Mouse (Mus musculus) CH12.LX (cell line): ENCODE measurements around the gene Selenos. TPM values are rescaled to one million over a fixed set of nuclear protein-coding genes. Genes with fewer than 3 reads are reported as not detected.

Source experiments
- DNase-seq: peaks from one replicate; pipeline ENCODE4 v3.0.0-alpha.2; 2013; ENCODE audit errors: extremely low read depth
- H3K27ac ChIP-seq: 2 replicates; pipeline ENCODE4 v1.5.1; 2012; ENCODE audit warnings: low read depth, mild to moderate bottlenecking, control low read depth, moderate library complexity; ENCODE audit not compliant: insufficient read depth
- H3K27me3 ChIP-seq: replicated peaks from 2 replicates; pipeline ENCODE3; 2012; ENCODE audit warnings: inconsistent platforms
- H3K36me3 ChIP-seq, 2 experiments: replicated peaks in 1 of 2; 2 replicates each; pipeline versions ENCODE3 to v1.6.1; 2012; ENCODE audit warnings: inconsistent platforms in 1 of 2, low read length in 1 of 2, mild to moderate bottlenecking in 1 of 2, mixed read lengths in 1 of 2, moderate library complexity in 1 of 2; ENCODE audit not compliant: control insufficient read depth in 1 of 2, insufficient read depth in 1 of 2
- H3K4me1 ChIP-seq, 2 experiments: 2 replicates each; pipeline ENCODE4 v1.6.1; 2012; ENCODE audit warnings: inconsistent platforms in 1 of 2, moderate library complexity in 1 of 2; ENCODE audit not compliant: insufficient read depth in 2 of 2, control insufficient read depth in 1 of 2
- H3K4me2 ChIP-seq: 2 replicates; pipeline ENCODE4 v1.6.1; 2012; ENCODE audit warnings: low read depth, mild to moderate bottlenecking, control low read depth; ENCODE audit not compliant: poor library complexity, insufficient read depth, severe bottlenecking
- H3K4me3 ChIP-seq, 3 experiments: fragments of 150-350 bp in 1 of 3; sonication (generic) in 1 of 3; replicated peaks in 1 of 3; 2 replicates each; pipeline versions ENCODE3 to v1.5.1; 2011 to 2012; ENCODE audit warnings: low read depth in 2 of 3, low read length in 2 of 3, mild to moderate bottlenecking in 2 of 3, moderate library complexity in 2 of 3, control low read depth in 1 of 3, improper control_type of control experiment in 1 of 3, inconsistent platforms in 1 of 3, mixed read lengths in 1 of 3; ENCODE audit not compliant: poor library complexity in 1 of 3
- H3K79me2 ChIP-seq: replicated peaks from 2 replicates; pipeline ENCODE4 v1.6.1; 2012; ENCODE audit warnings: mild to moderate bottlenecking, moderate library complexity; ENCODE audit not compliant: control insufficient read depth, poor library complexity, insufficient read depth, severe bottlenecking; ENCODE audit errors: extremely low read depth
- H3K9ac ChIP-seq: 2 replicates; pipeline ENCODE4 v1.6.1; 2012; ENCODE audit warnings: low read depth, mild to moderate bottlenecking, control low read depth, moderate library complexity; ENCODE audit not compliant: insufficient read depth
- H3K9me3 ChIP-seq: replicated peaks from 2 replicates; pipeline ENCODE3; 2012; ENCODE audit warnings: low read length, inconsistent platforms, mixed read lengths
- BHLHE40 ChIP-seq: IDR thresholded peaks from 2 replicates; pipeline ENCODE4 v1.6.1; 2011; ENCODE audit warnings: mild to moderate bottlenecking, low read depth, low read length, improper control_type of control experiment
- ETS1 ChIP-seq: conservative IDR thresholded peaks from 2 replicates; pipeline ENCODE4 v1.6.1; 2012; ENCODE audit warnings: low read depth, mild to moderate bottlenecking, inconsistent platforms, low read length, improper control_type of control experiment, moderate library complexity
- GABPA ChIP-seq: IDR thresholded peaks from 2 replicates; pipeline ENCODE4 v1.6.1; 2012; ENCODE audit warnings: low read depth, low read length, improper control_type of control experiment, inconsistent platforms; ENCODE audit not compliant: insufficient replicate concordance
- IRF4 ChIP-seq: IDR thresholded peaks from 2 replicates; pipeline ENCODE4 v1.6.1; 2014; ENCODE audit warnings: low read depth, mild to moderate bottlenecking, inconsistent platforms, low read length, improper control_type of control experiment
- JUN ChIP-seq: IDR thresholded peaks from 2 replicates; pipeline ENCODE4 v1.6.1; 2011; ENCODE audit warnings: low read depth, mild to moderate bottlenecking, low read length, improper control_type of control experiment, moderate library complexity; ENCODE audit not compliant: insufficient read depth
- KAT2A ChIP-seq: IDR thresholded peaks from 2 replicates; pipeline ENCODE4 v1.6.1; 2012; ENCODE audit warnings: low read length, improper control_type of control experiment, inconsistent platforms; ENCODE audit not compliant: insufficient replicate concordance
- MAX ChIP-seq: IDR thresholded peaks from 2 replicates; pipeline ENCODE4 v1.6.1; 2011; ENCODE audit warnings: low read length, improper control_type of control experiment
- NELFE ChIP-seq: IDR thresholded peaks from 2 replicates; pipeline ENCODE4 v1.6.1; 2011; ENCODE audit warnings: low read depth, low read length, improper control_type of control experiment
- NRF1 ChIP-seq: IDR thresholded peaks from 2 replicates; pipeline ENCODE4 v1.6.1; 2014; ENCODE audit warnings: low read depth, mild to moderate bottlenecking, inconsistent platforms, low read length, improper control_type of control experiment, moderate library complexity
- POLR2A ChIP-seq: IDR thresholded peaks from 2 replicates; pipeline ENCODE4 v1.6.1; 2011; ENCODE audit warnings: low read depth, mild to moderate bottlenecking, improper control_type of control experiment, low read length
- POLR2AphosphoS2 ChIP-seq: IDR thresholded peaks from 2 replicates; pipeline ENCODE4 v1.6.1; 2011; ENCODE audit warnings: low read depth, low read length, improper control_type of control experiment
- SIN3A ChIP-seq: IDR thresholded peaks from 2 replicates; pipeline ENCODE4 v1.6.1; 2012; ENCODE audit warnings: low read length, improper control_type of control experiment, inconsistent platforms
- SMC3 ChIP-seq: IDR thresholded peaks from 2 replicates; pipeline ENCODE4 v1.6.1; 2011; ENCODE audit warnings: low read depth, low read length, improper control_type of control experiment
- TCF12 ChIP-seq: IDR thresholded peaks from 2 replicates; pipeline ENCODE4 v1.6.1; 2014; ENCODE audit warnings: low read depth, mild to moderate bottlenecking, inconsistent platforms, low read length, improper control_type of control experiment
- UBTF ChIP-seq: IDR thresholded peaks from 2 replicates; pipeline ENCODE4 v1.6.1; 2012; ENCODE audit warnings: low read depth, mild to moderate bottlenecking, inconsistent platforms, low read length, improper control_type of control experiment, moderate library complexity
- USF1 ChIP-seq: IDR thresholded peaks from 2 replicates; pipeline ENCODE4 v1.6.1; 2014; ENCODE audit warnings: low read depth, mild to moderate bottlenecking, inconsistent platforms, low read length, improper control_type of control experiment
- ZKSCAN1 ChIP-seq: IDR thresholded peaks from 2 replicates; pipeline ENCODE4 v1.6.1; 2012; ENCODE audit warnings: low read depth, inconsistent platforms, low read length, improper control_type of control experiment, borderline replicate concordance
- ZNF384 ChIP-seq: IDR thresholded peaks from 2 replicates; pipeline ENCODE4 v1.6.1; 2012; ENCODE audit warnings: low read depth, low read length, improper control_type of control experiment, inconsistent platforms
- dilution Hi-C: fragments of 300-500 bp; cut with MboI; formaldehyde crosslinking; loops from 2 replicates; pipeline ENCODE4 v1.14.3; 2020; ENCODE audit warnings: low sequenced_read_pairs; ENCODE audit not compliant: extremely low pct_unique_long_range_greater_than_20kb, extremely low pct_ligation_motif_present
- in situ Hi-C: fragments of 300-500 bp; cut with MboI; formaldehyde crosslinking; loops from 3 replicates; pipeline ENCODE4 v1.14.3; 2019; ENCODE audit warnings: low sequenced_read_pairs, low pct_ligation_motif_present, low pct_unique_long_range_greater_than_20kb, mixed read lengths
- polyA plus RNA-seq: library from polyadenylated mRNA; unstranded; fragments of >175 nt; gene quantifications from 2 replicates; pipeline ENCODE4 v1.2.1, GENCODE M21; 2012; ENCODE audit warnings: low read depth; ENCODE audit not compliant: insufficient read length
- total RNA-seq, 2 experiments: library from RNA; depleted of rRNA; stranded (reverse); fragments of 300-350 nt in 1 of 2; fragments of >200 nt in 1 of 2; gene quantifications; 2 replicates each; pipeline ENCODE4 v1.2.3; 2012 to 2014

Selenos gene
- total and polyA plus RNA-seq, 3 experiments = 75.0 to 112 (median 101) TPM

DNA sequence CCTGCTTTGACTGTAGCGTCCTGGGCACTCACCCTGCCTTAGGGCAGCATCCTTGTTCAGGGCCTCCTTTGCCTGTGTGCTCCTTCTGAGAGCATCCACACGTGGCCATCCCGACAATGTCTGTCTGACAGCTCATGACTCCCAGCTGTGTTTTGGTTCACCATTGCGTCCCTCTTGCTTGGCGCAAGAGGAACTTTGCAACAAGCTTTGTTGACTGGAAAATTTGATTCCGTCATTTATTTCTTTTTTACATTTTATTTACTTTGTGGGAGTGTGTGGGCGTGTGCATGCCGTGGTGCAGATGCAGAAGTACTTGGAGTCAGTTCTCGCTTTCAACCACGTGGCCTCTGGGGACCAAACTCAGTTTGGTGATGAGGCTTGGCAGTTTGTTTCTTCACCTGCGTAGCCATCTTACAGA, 45.1 kb downstream of the Selenos start (continued):
- no peak for TF ChIP-seq TCF12
- no peak for TF ChIP-seq KAT2A
- TF ChIP-seq SMC3 = no peak
- no peak for TF ChIP-seq NRF1
- peak; percentile 83 for TF ChIP-seq IRF4
- peak; percentile 43; the same call in 1 of the 2 replicates for TF ChIP-seq BHLHE40
- no peak for TF ChIP-seq GABPA
- TF ChIP-seq ZKSCAN1 = no peak
- peak; percentile 68; the same call in 1 of the 2 replicates for TF ChIP-seq SIN3A
- TF ChIP-seq USF1 = peak; percentile 32; the same call in 1 of the 2 replicates
- TF ChIP-seq POLR2AphosphoS2 = no peak
- TF ChIP-seq, all 38 proteins: peak for 12

DNA sequence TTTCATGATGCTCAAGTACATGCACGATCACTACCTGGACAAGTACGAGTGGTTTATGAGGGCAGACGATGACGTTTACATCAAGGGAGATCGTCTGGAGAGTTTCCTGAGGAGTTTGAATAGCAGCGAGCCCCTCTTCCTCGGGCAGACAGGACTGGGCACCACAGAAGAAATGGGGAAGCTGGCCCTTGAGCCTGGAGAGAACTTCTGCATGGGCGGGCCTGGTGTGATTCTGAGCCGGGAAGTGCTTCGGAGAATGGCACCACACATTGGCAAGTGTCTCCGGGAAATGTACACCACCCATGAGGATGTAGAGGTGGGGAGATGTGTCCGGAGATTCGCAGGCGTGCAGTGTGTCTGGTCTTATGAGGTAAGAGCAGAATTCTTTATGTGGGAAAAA, 45.9 kb downstream of the Selenos start:
- TF ChIP-seq ETS1 (no peak), UBTF (no peak), MAX (no peak), NELFE (no peak), SIN3A (no peak), KAT2A (no peak), JUN (no peak), ZNF384 (no peak)
- TF ChIP-seq, all 38 proteins: peak for 0
- no peak for DNase-seq
- in situ Hi-C loops = no loop called here
- Histone ChIP-seq H3K36me3 (peaks cover 0 to 10% of the 10 kb centered on the region in 2 experiments), H3K4me3 (no peak overlapping the region), H3K9me3 (no peaks in the 10 kb centered on the region), H3K4me2 (no peak overlapping the region), H3K9ac (no peak overlapping the region), H3K4me1 (peaks cover 10 to 34% of the 10 kb centered on the region in 2 experiments), H3K79me2 (no peaks in the 10 kb centered on the region), H3K27me3 (peaks cover 3% of the 10 kb centered on the region), H3K27ac (no peak overlapping the region)
- dilution Hi-C loops = no loop called here

DNA sequence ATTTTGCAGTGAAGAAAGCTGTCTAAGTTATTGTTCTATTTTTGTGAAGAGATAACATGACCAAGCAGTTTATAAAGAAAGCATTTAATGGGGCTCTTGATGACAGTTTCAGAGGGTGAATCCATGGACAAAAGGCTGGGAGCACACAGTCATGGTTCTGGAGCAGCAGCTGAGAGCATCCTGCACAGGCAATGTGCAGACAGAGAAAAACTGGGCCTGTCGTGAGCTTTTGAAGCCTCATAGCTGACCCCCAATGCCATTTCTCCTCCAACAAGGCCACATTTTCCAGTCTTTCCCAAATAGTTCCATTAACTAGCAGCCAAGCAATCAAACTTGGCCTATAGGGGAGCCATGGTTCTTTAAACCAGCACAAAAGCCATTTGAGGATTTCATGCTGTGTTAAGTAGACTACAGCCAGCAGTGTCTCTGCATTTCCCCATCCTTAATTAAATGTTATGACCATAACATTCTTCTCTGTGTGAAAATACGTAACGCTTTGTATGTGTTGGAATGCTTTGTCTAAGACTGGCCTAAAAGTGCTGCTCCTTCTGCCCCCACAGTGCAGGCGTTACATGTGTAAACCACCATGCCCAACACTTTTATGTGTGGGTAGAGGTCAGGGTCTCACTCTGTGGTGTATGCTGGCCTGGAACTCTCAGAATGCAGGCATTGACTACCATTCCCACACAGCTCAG, 48.6 kb downstream of the Selenos start:
- dilution Hi-C loops = no loop called here
- Histone ChIP-seq H3K36me3 (peaks cover 0 to 12% of the 10 kb centered on the region in 2 experiments), H3K9ac (no peak overlapping the region), H3K79me2 (no peaks in the 10 kb centered on the region), H3K4me1 (peaks cover 7 to 15% of the 10 kb centered on the region in 2 experiments), H3K9me3 (peaks cover 2% of the 10 kb centered on the region), H3K27me3 (no peaks in the 10 kb centered on the region), H3K4me3 (no peak overlapping the region), H3K27ac (no peak overlapping the region), H3K4me2 (no peak overlapping the region)
- TF ChIP-seq POLR2A (no peak), NRF1 (no peak), MAX (no peak), TCF12 (no peak), ZKSCAN1 (no peak)
- in situ Hi-C loops = no loop called here
- no peak for DNase-seq
